Mouse (Mus musculus) hindbrain, embryonic 14.5 days (tissue): ENCODE data around the gene Cdc42. TPM values are rescaled to one million over a fixed set of nuclear protein-coding genes. Genes with fewer than 3 reads are reported as not detected.

Experiments
- ATAC-seq: fragments of 200-750 bp; cut with Nextera tagmentation; 2 replicates; pipeline ENCODE4 v1.8.0; 2017; ENCODE audit warnings: moderate number of reproducible peaks, mild to moderate bottlenecking, moderate TSS enrichment, moderate library complexity; ENCODE audit not compliant: low FRiP score
- DNase-seq: peaks from one replicate; pipeline ENCODE4 v3.0.0-alpha.2; 2015; ENCODE audit warnings: low spot score
- H3K27ac ChIP-seq: fragments of 300-500 bp; sonication (generic); 2 replicates; pipeline ENCODE4 v1.5.1; 2014; ENCODE audit warnings: mild to moderate bottlenecking, moderate library complexity
- H3K27me3 ChIP-seq: fragments of 300-500 bp; sonication (generic); 2 replicates; pipeline ENCODE4 v1.6.1; 2014; ENCODE audit warnings: mild to moderate bottlenecking, low read length, mixed read lengths; ENCODE audit not compliant: control insufficient read depth, insufficient read depth
- H3K36me3 ChIP-seq: fragments of 300-500 bp; sonication (generic); replicated peaks from 2 replicates; pipeline ENCODE4 v1.6.1; 2014; ENCODE audit not compliant: control insufficient read depth, insufficient read depth
- H3K4me1 ChIP-seq: fragments of 300-500 bp; sonication (generic); replicated peaks from 2 replicates; pipeline ENCODE4 v1.6.1; 2014; ENCODE audit warnings: antibody characterized with exemption, low read length, mixed read lengths; ENCODE audit not compliant: control insufficient read depth, insufficient read depth
- H3K4me2 ChIP-seq: fragments of 300-500 bp; sonication (generic); replicated peaks from 2 replicates; pipeline ENCODE4 v1.6.1; 2014; ENCODE audit warnings: mild to moderate bottlenecking, moderate library complexity
- H3K4me3 ChIP-seq: fragments of 300-500 bp; sonication (generic); replicated peaks from 2 replicates; pipeline ENCODE4 v1.5.1; 2014; ENCODE audit warnings: mild to moderate bottlenecking, low read length
- H3K9ac ChIP-seq: fragments of 300-500 bp; sonication (generic); 2 replicates; pipeline ENCODE4 v1.6.1; 2014
- H3K9me3 ChIP-seq: fragments of 300-500 bp; sonication (generic); 2 replicates; pipeline ENCODE4 v1.6.1; 2016; ENCODE audit warnings: low read length; ENCODE audit not compliant: control insufficient read depth
- WGBS: fragments of 180-500 bp; shearing (Covaris S2); extraction: QIAGEN DNeasy Blood & Tissue Kit; methylation state at CpG from one replicate; pipeline ENCODE4 v1.1.7; 2014; 5-methylcytosine and 5-hydroxymethylcytosine counted together
- polyA plus RNA-seq: library from polyadenylated mRNA; unstranded; fragments of >200 nt; fragmentation: Nextera tagmentation; extraction: Ambion mirVana; gene quantifications from 2 replicates; pipeline ENCODE4 v1.2.1, GENCODE M21; 2014

Gene Cdc42
- polyA plus RNA-seq, 1 experiment from 2014 or later = 1,007 TPM

DNA sequence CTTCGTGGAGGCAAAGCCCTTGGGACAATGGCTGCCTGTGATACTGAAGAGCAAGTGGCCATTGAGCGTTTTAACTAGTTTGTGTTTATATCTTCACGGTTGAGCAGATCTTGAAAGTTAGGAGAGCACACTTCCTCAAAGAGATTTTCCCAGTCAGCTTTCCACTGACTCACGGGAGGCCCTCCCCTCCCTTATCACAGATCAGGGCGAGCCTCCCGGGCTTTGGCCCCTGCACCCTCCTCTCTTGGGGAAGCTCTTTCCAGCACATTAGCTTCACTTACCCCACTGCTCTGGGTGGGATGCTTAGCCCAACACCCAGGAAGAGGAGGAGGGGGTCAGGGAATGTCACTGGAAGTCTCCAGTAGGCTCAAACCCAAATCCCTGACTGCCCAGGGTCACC is 83.2 kb downstream of the Cdc42 start:
- H3K9me3 ChIP-seq = no peaks in the 10 kb centered on the region
- H3K27me3 ChIP-seq = peaks cover 35% of the 10 kb centered on the region

DNA sequence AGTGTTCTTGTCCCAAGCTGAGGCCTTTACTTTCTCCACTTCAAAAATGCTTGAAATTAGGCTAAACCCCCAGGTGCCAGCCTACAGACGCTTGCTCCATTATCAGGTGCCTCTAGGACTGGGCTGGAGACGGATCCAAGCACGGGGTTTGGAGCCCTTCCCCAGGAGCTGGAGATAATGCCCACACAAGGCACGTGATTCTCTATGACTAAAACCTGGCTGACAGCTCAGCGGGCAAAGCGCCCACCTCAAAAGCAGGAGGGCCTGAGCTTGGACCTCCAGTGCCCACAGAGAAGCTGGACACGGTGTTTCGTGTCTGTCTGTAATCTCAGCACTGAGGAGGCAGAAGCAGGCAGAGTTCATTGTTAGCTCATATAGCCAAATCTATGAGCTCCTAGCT is 85.7 kb downstream of the Cdc42 start:
- 84% methylated on average over 8 of the region's 8 CpGs for WGBS
- no peak for ATAC-seq
- DNase-seq = no peak
- no peaks in the 10 kb centered on the region for H3K9me3 ChIP-seq
- H3K36me3 ChIP-seq = no peaks in the 10 kb centered on the region
- no peak overlapping the region for H3K9ac ChIP-seq
- no peak overlapping the region for H3K4me3 ChIP-seq
- H3K27ac ChIP-seq = no peak overlapping the region
- no peak overlapping the region for H3K4me2 ChIP-seq
- peaks cover 16% of the 10 kb centered on the region for H3K27me3 ChIP-seq
- 0 out of 2 replicates have a peak, but pooled peaks cover 2% of the 10 kb centered on the region for H3K4me1 ChIP-seq

More for the DNA sequence above, 83.2 kb downstream of the Cdc42 start:
- Histone ChIP-seq H3K36me3 (no peaks in the 10 kb centered on the region), H3K4me1 (peaks cover 19% of the 10 kb centered on the region), H3K27ac (no peak overlapping the region), H3K4me2 (no peak overlapping the region), H3K9ac (no peak overlapping the region), H3K4me3 (no peak overlapping the region)
- DNase-seq (no peak), ATAC-seq (no peak)
- WGBS = 8% methylated on average over 6 of the region's 6 CpGs

Other genes with a start within 250 kb of the Cdc42 start
- 1.9 and 2.2 TPM in 2 replicates for gene Wnt4, start 80.2 kb downstream of the Cdc42 start, polyA plus RNA-seq
- not detected in 2 replicates for gene Cela3a, start 52.1 kb upstream of the Cdc42 start, polyA plus RNA-seq
- gene Cela3b, start 72.8 kb upstream of the Cdc42 start, polyA plus RNA-seq = not detected in 2 replicates
- gene 1700013G24Rik, start 95.6 kb upstream of the Cdc42 start, polyA plus RNA-seq = not detected in 2 replicates
- gene Hspg2, start 111.0 kb upstream of the Cdc42 start, polyA plus RNA-seq = 8.7 and 10.7 TPM in 2 replicates
- gene Ldlrad2, start 216.8 kb upstream of the Cdc42 start, polyA plus RNA-seq = 0.57 TPM in 1 of 2 replicates, not detected in the other
- 65.3 and 70.9 TPM in 2 replicates for gene Usp48, start 236.0 kb upstream of the Cdc42 start, polyA plus RNA-seq